Mouse (Mus musculus) spleen, embryonic (tissue): ENCODE measurements around the gene Morn5.

Source experiments
- CTCF ChIA-PET: fragments of 350-600 bp; sonication (Branson Sonifier 250); formaldehyde crosslinking; loops from one replicate; lab custom pipeline; 2022; lab: Charles Lee

The Morn5 gene

DNA sequence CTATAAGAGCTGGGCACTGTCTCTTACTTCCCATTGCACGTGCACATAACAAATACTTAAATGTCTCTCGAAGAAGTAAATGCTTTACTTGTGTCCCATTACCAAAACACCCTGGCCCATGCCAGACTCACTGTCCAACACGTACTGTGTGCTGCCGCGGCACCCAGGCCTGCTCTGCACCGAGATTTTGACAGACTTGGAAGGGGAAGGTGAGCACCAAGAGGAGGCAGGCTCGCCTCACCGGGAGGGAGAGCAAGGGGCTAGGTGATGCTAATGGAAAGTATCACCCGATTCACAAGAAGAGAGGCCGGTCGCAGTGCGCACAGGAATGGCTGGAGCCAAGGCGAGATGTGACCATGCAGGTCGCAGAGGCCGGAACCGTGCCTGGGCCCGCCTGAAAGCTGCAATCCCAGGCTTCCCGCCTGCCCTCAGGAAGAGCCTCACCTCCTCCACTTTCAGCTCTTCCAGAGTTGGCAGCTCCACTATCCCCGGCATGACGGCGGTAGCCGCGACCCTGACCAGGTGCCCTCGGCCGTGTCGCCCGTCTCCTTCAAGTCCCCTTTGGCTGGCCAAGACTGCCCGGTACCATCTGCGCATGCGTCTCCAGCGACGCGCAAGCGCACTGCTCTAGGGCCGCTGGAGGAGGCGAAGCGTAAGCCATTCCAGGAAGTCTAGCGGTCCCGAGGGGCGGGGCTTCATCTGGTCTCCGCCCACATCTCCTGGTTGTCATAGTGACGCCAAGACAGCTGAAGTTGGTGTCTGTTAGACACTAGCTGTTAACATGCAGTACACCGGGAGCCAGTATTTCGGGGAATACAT is at the start of gene Morn5, which contains the start of gene Ndufa8:
Gene Morn5, plus strand, starts transcription at position 711 of the 819 bp plus-strand sequence.
Gene Ndufa8, minus strand, starts transcription at position 659 of the 819 bp plus-strand sequence.
- CTCF ChIA-PET = interaction anchor here (0.9 kb wide), 1 partner anchor 168 kb away, joined by 3 read pairs; no protein-coding TSS in a partner anchor

- CTCF ChIA-PET = no interaction called here
These were observed 48.9 kb upstream of the Morn5 start for GRCm38 (mm10) chr2:36000390-36000789.

DNA sequence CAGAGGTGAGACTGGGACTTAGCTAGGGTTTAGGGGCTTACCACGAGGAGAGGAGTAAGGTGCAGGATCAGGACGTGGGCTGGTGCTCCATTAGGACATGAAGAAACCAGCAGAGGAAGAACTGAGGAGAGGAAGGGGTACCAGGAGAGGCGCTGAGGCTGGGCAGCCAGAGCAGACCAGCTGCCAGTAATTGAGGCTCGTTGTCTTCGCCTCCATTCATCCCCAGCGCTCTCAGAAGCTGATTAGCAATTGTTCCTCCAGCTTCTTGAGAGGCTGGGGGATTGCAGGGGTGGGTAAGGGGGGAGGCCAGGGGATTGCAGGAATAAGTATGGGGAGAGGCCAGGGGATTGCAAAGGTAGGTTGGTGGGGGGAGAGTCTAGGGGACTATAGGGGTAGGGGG is 47.1 kb upstream of the Morn5 start:
- CTCF ChIA-PET = no interaction called here

- CTCF ChIA-PET = interaction anchor here (2.3 kb wide), 1 partner anchor 24 kb away, joined by 6 read pairs; no protein-coding TSS in a partner anchor
These were observed 41.2 kb upstream of the Morn5 start for GRCm38 (mm10) chr2:36008071-36008470.

DNA sequence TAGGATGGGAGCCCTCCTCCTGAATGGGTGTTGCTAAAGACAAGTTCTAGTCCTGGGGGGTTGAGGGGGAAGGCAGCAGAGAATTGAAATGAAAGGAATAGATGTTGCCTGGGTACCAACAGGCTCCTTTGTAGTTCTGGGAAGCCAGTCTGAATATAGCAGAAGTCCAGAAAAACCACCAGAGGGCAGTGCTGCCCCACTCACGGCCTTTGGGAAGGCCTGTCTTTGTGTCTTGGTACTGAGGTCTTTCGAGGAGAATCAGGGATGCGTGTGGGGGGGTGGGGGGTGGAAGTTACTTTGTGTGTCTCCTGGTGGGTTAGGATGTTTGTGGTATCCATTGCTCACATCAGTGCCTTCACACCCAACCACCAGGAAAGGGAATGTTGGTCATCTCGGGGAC is 39.9 kb upstream of the Morn5 start:
- CTCF ChIA-PET = interaction anchor here (2.3 kb wide), 1 partner anchor 25 kb away, joined by 6 read pairs; no protein-coding TSS in a partner anchor

DNA sequence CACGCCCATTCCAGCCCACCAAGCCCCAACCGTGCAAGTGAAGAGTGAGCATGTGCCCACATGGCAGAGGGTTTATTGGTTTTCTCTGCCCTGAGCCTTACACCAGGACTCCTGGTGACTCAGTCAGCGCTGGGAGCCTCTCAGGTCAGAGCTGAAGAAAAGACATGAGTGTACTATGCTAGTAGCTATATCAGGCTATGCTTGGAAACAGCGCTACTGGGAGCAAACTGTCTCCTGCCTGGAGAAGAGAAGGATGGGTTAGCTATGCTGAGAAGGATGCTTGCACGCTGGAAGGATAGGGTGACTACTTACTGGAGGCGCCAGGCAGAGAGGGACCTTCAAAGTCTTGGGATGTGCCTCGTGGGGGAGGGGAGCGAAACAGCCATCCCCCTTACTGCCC is 38.7 kb upstream of the Morn5 start:
- CTCF ChIA-PET = no interaction called here

- CTCF ChIA-PET = no interaction called here
These were observed 37.9 kb upstream of the Morn5 start for GRCm38 (mm10) chr2:36011331-36011825.

- CTCF ChIA-PET = no interaction called here
These were observed 36.2 kb upstream of the Morn5 start for GRCm38 (mm10) chr2:36013010-36013409.

DNA sequence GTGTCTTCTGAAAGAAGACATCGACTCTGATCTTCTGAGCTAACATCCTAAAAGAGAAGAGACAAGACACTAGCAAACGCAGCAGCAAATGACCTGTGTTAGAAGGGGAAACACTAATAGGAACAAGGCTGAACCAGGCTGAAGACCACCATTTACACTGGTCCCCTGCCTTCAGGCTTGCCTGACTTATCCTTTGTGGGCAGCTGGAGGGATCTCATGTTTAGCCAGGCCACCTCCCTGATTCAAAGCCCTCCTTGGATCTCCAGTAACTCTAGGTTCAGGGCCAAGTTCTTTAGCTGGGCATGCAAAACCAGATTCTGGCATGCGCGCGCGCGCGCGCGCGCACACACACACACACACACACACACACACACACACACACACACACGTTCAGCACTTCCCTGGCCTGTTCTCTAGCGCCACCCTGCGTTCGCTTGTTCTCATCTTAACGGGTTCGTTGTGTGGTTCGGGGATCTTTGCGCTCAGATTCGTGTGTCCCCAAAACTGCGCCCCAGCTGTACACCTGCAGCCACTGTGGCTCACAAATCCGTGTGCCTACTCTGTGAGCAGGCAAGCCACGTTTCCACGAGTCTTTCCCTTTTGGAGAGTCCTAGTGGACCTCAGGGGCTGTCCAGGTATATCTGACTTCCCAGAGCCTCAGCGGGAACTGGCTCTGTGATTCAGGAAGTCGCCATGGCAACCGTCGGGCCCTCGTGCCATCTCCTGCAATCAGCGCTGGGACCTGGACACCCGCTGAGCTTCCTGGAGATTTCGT is 27.7 kb upstream of the Morn5 start:
- CTCF ChIA-PET = no interaction called here

DNA sequence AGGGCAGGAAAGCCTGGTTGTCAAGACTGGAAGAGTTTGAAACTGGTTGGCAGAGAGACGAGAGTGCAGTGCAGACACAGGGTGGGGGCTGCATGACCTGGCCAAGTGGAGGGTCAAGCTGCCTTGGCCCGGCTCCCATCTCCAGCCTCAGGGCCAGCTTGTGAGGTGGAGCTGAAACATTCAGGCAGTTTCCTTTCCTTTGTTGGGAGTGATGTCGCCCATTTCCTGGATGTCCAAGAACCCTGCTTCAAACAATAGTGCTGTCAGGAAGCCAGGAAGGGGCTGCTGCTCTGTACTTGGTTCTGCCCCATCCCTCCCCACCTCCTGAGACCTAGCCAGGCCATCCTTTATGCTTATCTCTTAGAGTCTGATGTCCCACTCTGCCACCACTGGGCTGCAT is 26.0 kb upstream of the Morn5 start:
- CTCF ChIA-PET = no interaction called here

DNA sequence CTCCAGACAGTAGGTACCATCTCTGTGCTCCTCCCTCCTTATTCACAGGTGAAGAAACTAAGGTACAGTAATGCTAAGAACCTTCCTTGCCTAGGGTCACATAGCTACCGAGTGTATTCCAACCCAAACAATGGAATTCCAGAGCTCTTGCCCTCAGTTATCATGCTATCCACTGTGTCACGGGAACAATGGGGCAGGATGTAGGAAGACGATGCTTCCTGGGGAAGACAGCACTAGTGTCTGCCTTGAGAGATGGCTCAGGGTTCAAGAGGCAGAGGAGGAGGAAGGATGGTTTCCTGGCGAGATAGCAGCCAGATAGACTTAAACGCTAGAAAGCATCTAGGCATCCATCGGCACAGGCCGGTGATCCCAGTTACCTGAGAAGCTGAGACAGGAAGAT is 16.4 kb upstream of the Morn5 start:
- CTCF ChIA-PET = interaction anchor here (0.7 kb wide), 1 partner anchor 87 kb away, joined by 3 read pairs; no protein-coding TSS in a partner anchor

- CTCF ChIA-PET = interaction anchor here (0.5 kb wide), 1 partner anchor 1215 kb away, joined by 4 read pairs; no protein-coding TSS in a partner anchor
These were observed 15.3 kb upstream of the Morn5 start for GRCm38 (mm10) chr2:36033966-36034365.

- CTCF ChIA-PET = no interaction called here
These were observed 14.4 kb upstream of the Morn5 start for GRCm38 (mm10) chr2:36034898-36035297.

GRCm38 (mm10) chr2:36035413-36036081 is 13.7 kb upstream of the Morn5 start:
- CTCF ChIA-PET = no interaction called here

DNA sequence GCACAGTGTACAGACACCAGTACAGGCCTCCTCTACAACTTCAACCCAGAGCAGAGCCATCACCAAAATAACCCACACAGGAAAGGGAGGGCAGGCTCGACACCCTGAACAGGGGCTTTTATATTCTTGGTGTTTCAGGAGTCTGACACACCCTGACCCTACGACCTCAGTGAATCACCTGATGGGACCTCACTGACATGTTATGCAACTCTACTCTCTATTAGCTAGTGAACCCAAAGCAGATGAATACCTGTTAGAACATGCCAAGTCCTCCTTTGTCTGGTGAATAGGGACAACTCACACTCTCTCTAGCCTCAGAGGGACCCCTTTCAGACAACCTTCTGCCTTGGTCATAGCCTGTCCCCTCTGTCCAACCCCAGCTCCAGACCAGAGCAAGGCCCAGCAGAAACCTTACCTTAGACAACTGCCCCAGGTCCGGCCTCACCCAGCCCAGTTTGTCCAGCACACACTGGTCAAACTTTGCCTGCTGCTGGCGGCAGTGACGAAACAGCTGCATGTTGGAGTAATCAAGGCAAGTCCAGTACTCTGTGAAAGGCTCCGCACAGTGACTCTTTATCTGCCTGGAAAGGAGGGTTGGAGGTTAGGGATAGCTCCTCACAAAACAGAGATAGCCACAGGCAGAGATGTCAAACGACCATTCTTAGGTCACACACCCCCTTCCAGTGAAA is 9.8 kb upstream of the Morn5 start:
- CTCF ChIA-PET = no interaction called here

- CTCF ChIA-PET = no interaction called here
These were observed 8.4 kb upstream of the Morn5 start for GRCm38 (mm10) chr2:36040872-36041271.

GRCm38 (mm10) chr2:36048164-36048563 is 1.1 kb upstream of the Morn5 start:
- CTCF ChIA-PET = interaction anchor here (0.9 kb wide), 1 partner anchor 168 kb away, joined by 3 read pairs; no protein-coding TSS in a partner anchor

- CTCF ChIA-PET = no interaction called here
These were observed 303 bp downstream of the Morn5 start for GRCm38 (mm10) chr2:36049567-36049954.

DNA sequence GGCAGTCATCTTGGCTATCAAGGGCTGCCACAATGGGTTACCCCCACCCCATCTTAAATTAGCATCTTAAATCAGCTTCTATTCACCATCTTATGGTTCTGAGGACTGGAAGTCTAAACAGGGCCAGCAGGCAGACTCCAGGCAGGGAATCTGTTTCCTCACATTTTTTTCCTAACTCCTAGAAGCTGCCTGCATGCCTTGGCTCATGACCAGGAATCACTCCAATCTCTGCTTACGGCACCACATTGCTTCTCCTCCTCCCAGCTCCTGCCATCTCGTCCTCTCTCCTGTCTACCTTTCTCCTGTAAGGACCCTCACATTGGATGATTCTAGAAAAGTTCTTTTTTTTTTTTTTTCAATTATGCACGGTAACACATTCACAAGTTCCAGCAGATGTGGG is 4.0 kb downstream of the Morn5 start:
- CTCF ChIA-PET = interaction anchor here (0.7 kb wide), 1 partner anchor 80 kb away, joined by 4 read pairs; no protein-coding TSS in a partner anchor

DNA sequence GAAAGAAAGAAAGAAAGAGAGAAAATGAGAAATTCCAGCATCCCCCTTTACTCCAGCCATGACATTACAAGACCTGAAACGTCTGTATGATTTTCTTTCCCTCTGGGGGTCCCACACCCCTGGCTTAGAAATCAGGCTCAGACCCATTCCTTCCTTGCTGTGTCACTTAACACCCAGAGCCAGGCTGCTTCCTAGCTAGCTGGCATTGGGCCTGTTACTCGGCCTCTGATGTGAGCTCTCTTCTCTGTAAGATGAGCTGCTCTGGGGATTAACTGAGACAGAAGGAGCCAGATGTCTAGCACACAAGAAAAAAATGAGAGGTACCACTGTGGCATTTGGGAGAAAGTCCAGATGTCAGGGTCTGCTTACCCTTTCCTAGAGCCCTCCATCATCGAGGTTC is 7.0 kb downstream of the Morn5 start:
- CTCF ChIA-PET = no interaction called here

- CTCF ChIA-PET = no interaction called here
These were observed 12.2 kb downstream of the Morn5 start for GRCm38 (mm10) chr2:36061409-36061808.
